Mouse (Mus musculus) midbrain, embryonic 14.5 days (tissue): ENCODE measurements at regions not wholly inside any gene's neighbourhood (a gene's known extent, or its start where the extent isn't known, plus 50 kb on each side); places are given as distances from the start of the nearest gene placed in this dataset.

Source experiments
- ATAC-seq: fragments of 200-750 bp; cut with Nextera tagmentation; 2 replicates; pipeline ENCODE4 v1.8.0; 2017; ENCODE audit warnings: moderate number of reproducible peaks, moderate library complexity; ENCODE audit not compliant: low FRiP score, low TSS enrichment
- DNase-seq: peaks from one replicate; pipeline ENCODE4 v3.0.0-alpha.2; 2015
- H3K27ac ChIP-seq: fragments of 300-500 bp; sonication (generic); replicated peaks from 2 replicates; pipeline ENCODE4 v1.5.1; 2014; ENCODE audit warnings: mild to moderate bottlenecking, low read depth, low read length, moderate library complexity
- H3K27me3 ChIP-seq: fragments of 300-500 bp; sonication (generic); 2 replicates; pipeline ENCODE4 v1.6.1; 2014; ENCODE audit warnings: low read length, control low read depth, mixed read lengths; ENCODE audit not compliant: control insufficient read depth, insufficient read depth
- H3K36me3 ChIP-seq: fragments of 300-500 bp; sonication (generic); 2 replicates; pipeline ENCODE4 v1.6.1; 2014; ENCODE audit warnings: low read length, control low read depth; ENCODE audit not compliant: control insufficient read depth, insufficient read depth
- H3K4me1 ChIP-seq: fragments of 300-500 bp; sonication (generic); 2 replicates; pipeline ENCODE4 v1.6.1; 2014; ENCODE audit warnings: mild to moderate bottlenecking, antibody characterized with exemption, low read length, control low read depth; ENCODE audit not compliant: control insufficient read depth, insufficient read depth
- H3K4me2 ChIP-seq: fragments of 300-500 bp; sonication (generic); 2 replicates; pipeline ENCODE4 v1.6.1; 2014; ENCODE audit warnings: mild to moderate bottlenecking, low read length, moderate library complexity
- H3K4me3 ChIP-seq: fragments of 300-500 bp; sonication (generic); replicated peaks from 2 replicates; pipeline ENCODE4 v1.5.1; 2014; ENCODE audit warnings: low read depth, low read length
- H3K9ac ChIP-seq: fragments of 300-500 bp; sonication (generic); replicated peaks from 2 replicates; pipeline ENCODE4 v1.6.1; 2014; ENCODE audit warnings: mild to moderate bottlenecking, low read length, moderate library complexity
- H3K9me3 ChIP-seq: fragments of 300-500 bp; sonication (generic); 2 replicates; pipeline ENCODE4 v1.6.1; 2016; ENCODE audit warnings: low read length, control low read depth, mixed read lengths; ENCODE audit not compliant: control insufficient read depth
- WGBS: fragments of 180-500 bp; shearing (Covaris S2); extraction: QIAGEN DNeasy Blood & Tissue Kit; methylation state at CpG from one replicate; pipeline ENCODE4 v1.1.7; 2014; 5-methylcytosine and 5-hydroxymethylcytosine counted together

GRCm38 (mm10) chr11:71897551-71897950, 139.8 kb downstream of the Aipl1 start:
- 68% methylated on average over 2 of the region's 2 CpGs for WGBS
- no peak for ATAC-seq

GRCm38 (mm10) chr11:71897141-71897540, 140.2 kb downstream of the Aipl1 start:
- no peak for DNase-seq
- Histone ChIP-seq H3K36me3 (no peaks in the 10 kb centered on the region), H3K9ac (no peak overlapping the region), H3K4me2 (no peak overlapping the region), H3K9me3 (no peaks in the 10 kb centered on the region), H3K4me1 (peaks cover 1% of the 10 kb centered on the region; the same call in 1 of the 2 replicates), H3K27ac (no peak overlapping the region), H3K27me3 (no peaks in the 10 kb centered on the region), H3K4me3 (no peak overlapping the region)
- ATAC-seq, result no peak
- WGBS, result 56% methylated on average over 3 of the region's 3 CpGs

More at GRCm38 (mm10) chr11:71897551-71897950, 139.8 kb downstream of the Aipl1 start:
- no peak overlapping the region for H3K9ac ChIP-seq
- H3K4me2 ChIP-seq, result no peak overlapping the region
- no peaks in the 10 kb centered on the region for H3K36me3 ChIP-seq
- no peak overlapping the region for H3K4me3 ChIP-seq
- no peak for DNase-seq
- H3K9me3 ChIP-seq, result no peaks in the 10 kb centered on the region
- no peaks in the 10 kb centered on the region for H3K27me3 ChIP-seq
- no peak overlapping the region for H3K27ac ChIP-seq
- H3K4me1 ChIP-seq, result peaks cover 5% of the 10 kb centered on the region; the same call in 1 of the 2 replicates

- H3K4me3 ChIP-seq, result no peak overlapping the region
- H3K4me1 ChIP-seq, result no peaks in the 10 kb centered on the region
- no peak for ATAC-seq
- H3K4me2 ChIP-seq, result no peak overlapping the region
- 69% methylated on average over 1 of the region's 1 CpGs for WGBS
- no peaks in the 10 kb centered on the region for H3K27me3 ChIP-seq
- H3K9me3 ChIP-seq, result no peaks in the 10 kb centered on the region
- H3K27ac ChIP-seq, result no peak overlapping the region
- no peak overlapping the region for H3K9ac ChIP-seq
- no peaks in the 10 kb centered on the region for H3K36me3 ChIP-seq
- DNase-seq, result no peak
Observed at GRCm38 (mm10) chr11:71891181-71891580, 141.5 kb downstream of the Wscd1 start.

GRCm38 (mm10) chr11:71889161-71889560, 139.4 kb downstream of the Wscd1 start:
- DNase-seq (no peak), ATAC-seq (no peak)
- no peaks in the 10 kb centered on the region for H3K36me3 ChIP-seq
- no peak overlapping the region for H3K4me3 ChIP-seq
- H3K9me3 ChIP-seq, result no peaks in the 10 kb centered on the region
- 91% methylated on average over 4 of the region's 4 CpGs for WGBS
- H3K9ac ChIP-seq, result no peak overlapping the region
- H3K4me1 ChIP-seq, result no peaks in the 10 kb centered on the region
- no peak overlapping the region for H3K27ac ChIP-seq
- no peak overlapping the region for H3K4me2 ChIP-seq
- no peaks in the 10 kb centered on the region for H3K27me3 ChIP-seq

- DNase-seq (no peak), ATAC-seq (no peak)
- no peaks in the 10 kb centered on the region for H3K36me3 ChIP-seq
- no peak overlapping the region for H3K4me3 ChIP-seq
- no peak overlapping the region for H3K27ac ChIP-seq
- H3K4me2 ChIP-seq, result no peak overlapping the region
- no peak overlapping the region for H3K9ac ChIP-seq
- no peaks in the 10 kb centered on the region for H3K27me3 ChIP-seq
- WGBS, result 74% methylated on average over 4 of the region's 4 CpGs
- no peaks in the 10 kb centered on the region for H3K9me3 ChIP-seq
- no peaks in the 10 kb centered on the region for H3K4me1 ChIP-seq
Observed at GRCm38 (mm10) chr11:71887211-71887610, 137.5 kb downstream of the Wscd1 start.

- Histone ChIP-seq H3K4me2 (no peak overlapping the region), H3K36me3 (no peaks in the 10 kb centered on the region), H3K4me1 (no peaks in the 10 kb centered on the region), H3K27me3 (no peaks in the 10 kb centered on the region), H3K9ac (no peak overlapping the region), H3K27ac (no peak overlapping the region), H3K9me3 (no peaks in the 10 kb centered on the region), H3K4me3 (no peak overlapping the region)
- 86% methylated on average over 4 of the region's 4 CpGs for WGBS
- ATAC-seq (no peak), DNase-seq (no peak)
Observed at GRCm38 (mm10) chr11:71886771-71887170, 137.1 kb downstream of the Wscd1 start.

- Histone ChIP-seq H3K27ac (no peak overlapping the region), H3K4me2 (no peak overlapping the region), H3K4me3 (no peak overlapping the region), H3K4me1 (no peaks in the 10 kb centered on the region), H3K27me3 (no peaks in the 10 kb centered on the region), H3K9ac (no peak overlapping the region), H3K9me3 (no peaks in the 10 kb centered on the region), H3K36me3 (no peaks in the 10 kb centered on the region)
- no peak for ATAC-seq
- 82% methylated on average over 6 of the region's 6 CpGs for WGBS
- DNase-seq, result no peak
Observed at GRCm38 (mm10) chr11:71884861-71885260, 135.1 kb downstream of the Wscd1 start.

- no peak for ATAC-seq
- no peaks in the 10 kb centered on the region for H3K27me3 ChIP-seq
- no peaks in the 10 kb centered on the region for H3K9me3 ChIP-seq
- H3K9ac ChIP-seq, result no peak overlapping the region
- H3K4me1 ChIP-seq, result no peaks in the 10 kb centered on the region
- no peaks in the 10 kb centered on the region for H3K36me3 ChIP-seq
- WGBS, result 66% methylated on average over 1 of the region's 1 CpGs
- H3K4me2 ChIP-seq, result no peak overlapping the region
- H3K27ac ChIP-seq, result no peak overlapping the region
- no peak overlapping the region for H3K4me3 ChIP-seq
- DNase-seq, result no peak
Observed at GRCm38 (mm10) chr11:71881841-71882240, 132.1 kb downstream of the Wscd1 start.

- no peaks in the 10 kb centered on the region for H3K9me3 ChIP-seq
- no peak overlapping the region for H3K27ac ChIP-seq
- DNase-seq (no peak), ATAC-seq (no peak)
- no peak overlapping the region for H3K4me3 ChIP-seq
- H3K4me2 ChIP-seq, result no peak overlapping the region
- WGBS, result 78% methylated on average over 7 of the region's 7 CpGs
- H3K27me3 ChIP-seq, result no peaks in the 10 kb centered on the region
- H3K9ac ChIP-seq, result no peak overlapping the region
- H3K36me3 ChIP-seq, result no peaks in the 10 kb centered on the region
- H3K4me1 ChIP-seq, result no peaks in the 10 kb centered on the region
Observed at GRCm38 (mm10) chr11:71871297-71871696, 121.6 kb downstream of the Wscd1 start.
